Comparison of ENCODE assay signal across 24 mouse cellular contexts in the genomic region with DNA sequence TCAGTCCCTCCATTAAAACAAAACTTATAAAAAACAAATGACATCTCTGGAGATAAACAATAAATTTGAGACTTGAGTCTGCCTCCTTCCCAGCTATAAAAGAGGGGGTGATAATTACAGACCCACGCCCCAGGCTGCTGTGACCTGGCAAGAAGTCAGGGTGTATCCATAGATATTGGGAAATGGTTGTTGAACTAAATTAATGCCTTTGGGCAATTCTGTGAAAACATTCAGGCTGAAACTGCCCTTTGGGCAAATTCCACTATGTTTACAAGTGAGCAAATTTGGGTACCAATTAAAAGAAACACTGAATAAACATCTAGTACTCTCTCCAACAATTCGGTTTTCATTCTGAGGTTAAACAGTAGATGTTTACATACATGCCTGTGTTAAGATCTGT. TPM values are rescaled to one million over a fixed set of nuclear protein-coding genes. Genes with fewer than 3 reads are reported as not detected.
DNase-seq lines count a peak whose midpoint lies in the region; ATAC-seq lines count a peak whose summit lies in the region.
"Had no signal": no experiment of that assay in that cellular context is flagged by ENCODE, and none has a peak within 500 bp of the region (broad histone marks: within the 10 kb centered on the region; RNA-seq: fewer than 3 reads in every experiment).

No protein-coding gene starts in this region.

- H3K4me2 ChIP-seq in kidney, embryonic 15.5 days, result no peak overlapping the region
- H3K4me2 ChIP-seq: embryonic facial prominence, embryonic 13.5 days; embryonic facial prominence, embryonic 15.5 days; forebrain, embryonic 12.5 days had no signal

- 80% methylated on average over 2 of the region's 2 CpGs for WGBS in kidney, embryonic 15.5 days

- no peak for ATAC-seq in kidney, embryonic 15.5 days (replicated peaks; ENCODE audit: low FRiP score)
- ATAC-seq: forebrain, embryonic 14.5 days had no signal

- no peak overlapping the region for H3K4me3 ChIP-seq in kidney, embryonic 15.5 days (replicated peaks)
- H3K4me3 ChIP-seq: embryonic facial prominence, embryonic 13.5 days; embryonic facial prominence, embryonic 15.5 days; erythroblast, embryonic 14.5 days; forebrain, embryonic 10.5 days; forebrain, embryonic 12.5 days had no signal

- no peaks in the 10 kb centered on the region for H3K9me3 ChIP-seq in kidney, embryonic 15.5 days (replicated peaks)
- H3K9me3 ChIP-seq: embryonic facial prominence, embryonic 13.5 days; embryonic facial prominence, embryonic 15.5 days; forebrain, embryonic 10.5 days; forebrain, embryonic 12.5 days had no signal

- H3K36me3 ChIP-seq in kidney, embryonic 15.5 days, result no peaks in the 10 kb centered on the region
- H3K36me3 ChIP-seq: embryonic facial prominence, embryonic 13.5 days; embryonic facial prominence, embryonic 15.5 days; forebrain, embryonic 10.5 days; forebrain, embryonic 12.5 days had no signal

- peak; percentile 32 for DNase-seq in kidney, adult 18-20 months
- peak; percentile 21 to 53 for DNase-seq in kidney, adult 8-10 months
- DNase-seq in kidney, postnatal 10 days, result no peak
- peak; percentile 41 to 47 for DNase-seq in kidney, postnatal 36 days
- DNase-seq in kidney, postnatal 4 days, result no peak
- DNase-seq: adrenal gland, adult 2 months; adrenal gland, postnatal 10 days; adrenal gland, postnatal 25 days; cerebellum, adult 11 months; cerebellum, adult 18-20 months; cerebellum, adult 8-10 months; cerebellum, adult 9-11 months; cerebellum, postnatal 14 days; cerebellum, postnatal 36 days; embryo, embryonic 11 days had no signal

- H3K4me1 ChIP-seq in kidney, embryonic 15.5 days, result no peaks in the 10 kb centered on the region
- H3K4me1 ChIP-seq: embryonic facial prominence, embryonic 13.5 days; embryonic facial prominence, embryonic 15.5 days; forebrain, embryonic 10.5 days; forebrain, embryonic 12.5 days had no signal

- H3K27me3 ChIP-seq in kidney, embryonic 15.5 days, result no peaks in the 10 kb centered on the region
- H3K27me3 ChIP-seq: embryonic facial prominence, embryonic 13.5 days; embryonic facial prominence, embryonic 15.5 days; forebrain, embryonic 12.5 days had no signal

- no peak overlapping the region for H3K27ac ChIP-seq in kidney, embryonic 15.5 days
- H3K27ac ChIP-seq: embryonic facial prominence, embryonic 13.5 days; embryonic facial prominence, embryonic 15.5 days; forebrain, embryonic 10.5 days; forebrain, embryonic 12.5 days had no signal

- H3K9ac ChIP-seq in kidney, embryonic 15.5 days, result no peak overlapping the region
- H3K9ac ChIP-seq: embryonic facial prominence, embryonic 13.5 days; embryonic facial prominence, embryonic 15.5 days; forebrain, embryonic 12.5 days had no signal

RNA-seq across cellular contexts. Expression of a gene that starts 4.8 kb away (rescaled TPM):
- not detected in 2 replicates for polyA plus RNA-seq in kidney, embryonic 15.5 days (2015; fragmentation: Nextera tagmentation; extraction: Ambion mirVana)
- polyA plus RNA-seq: adrenal gland, adult 2 months; C2C12; embryonic facial prominence, embryonic 11.5 days; embryonic facial prominence, embryonic 13.5 days; embryonic facial prominence, embryonic 15.5 days; erythroblast, embryonic 14.5 days; forebrain, embryonic 10.5 days; forebrain, embryonic 12.5 days; forebrain, embryonic 14.5 days had no signal

RNA-seq across cellular contexts. Expression of a gene that starts 23.4 kb away (rescaled TPM):
- 0.21 TPM in 1 of 2 replicates, not detected in the other for polyA plus RNA-seq in kidney, embryonic 15.5 days (2015; fragmentation: Nextera tagmentation; extraction: Ambion mirVana)
- polyA plus RNA-seq: adrenal gland, adult 2 months; erythroblast, embryonic 14.5 days had no signal

RNA-seq across cellular contexts. Expression of a gene that starts 32.2 kb away (rescaled TPM):
- polyA plus RNA-seq in kidney, embryonic 15.5 days (2015; fragmentation: Nextera tagmentation; extraction: Ambion mirVana), result 92.9 and 95.5 TPM in 2 replicates

RNA-seq across cellular contexts. Expression of a gene that starts 36.7 kb away (rescaled TPM):
- 14.2 and 17.5 TPM in 2 replicates for polyA plus RNA-seq in kidney, embryonic 15.5 days (2015; fragmentation: Nextera tagmentation; extraction: Ambion mirVana)
- polyA plus RNA-seq: C2C12 had no signal

RNA-seq across cellular contexts. Expression of a gene that starts 43.9 kb away (rescaled TPM):
- polyA plus RNA-seq in kidney, embryonic 15.5 days (2015; fragmentation: Nextera tagmentation; extraction: Ambion mirVana), result 2.1 and 2.3 TPM in 2 replicates
- polyA plus RNA-seq: erythroblast, embryonic 14.5 days had no signal

Comparison
In these comparisons a context has a peak if more than half of its experiments do, and no peak if none do; other contexts are left out.
1. DNase-seq: peak in kidney, adult 18-20 months (single experiment), kidney, adult 8-10 months (2 of 2) and kidney, postnatal 36 days (2 of 2); none in kidney, postnatal 10 days (single experiment) and kidney, postnatal 4 days (0 of 2).